Mouse (Mus musculus) heart, embryonic 11.5 days (tissue): ENCODE measurements at regions not wholly inside any gene's neighbourhood (a gene's known extent, or its start where the extent isn't known, plus 50 kb on each side); places are given as distances from the start of the nearest gene placed in this dataset.

ENCODE experiments used
- ATAC-seq: fragments of 200-750 bp; cut with Nextera tagmentation; replicated peaks from 2 replicates; pipeline ENCODE4 v1.8.0; 2017; ENCODE audit warnings: moderate library complexity; ENCODE audit not compliant: insufficient number of reproducible peaks, low FRiP score, low TSS enrichment
- H3K27ac ChIP-seq: fragments of 300-500 bp; sonication (generic); 2 replicates; pipeline ENCODE4 v1.5.1; 2014; ENCODE audit warnings: mild to moderate bottlenecking, low read depth, low read length
- H3K27me3 ChIP-seq: fragments of 300-500 bp; sonication (generic); 2 replicates; pipeline ENCODE4 v1.6.1; 2014; ENCODE audit warnings: mild to moderate bottlenecking, low read length, mixed read lengths; ENCODE audit not compliant: control insufficient read depth, insufficient read depth
- H3K36me3 ChIP-seq: fragments of 300-500 bp; sonication (generic); 2 replicates; pipeline ENCODE4 v1.6.1; 2014; ENCODE audit warnings: mild to moderate bottlenecking, low read length, moderate library complexity, mixed read lengths; ENCODE audit not compliant: control insufficient read depth, insufficient read depth
- H3K4me1 ChIP-seq: fragments of 300-500 bp; sonication (generic); 2 replicates; pipeline ENCODE4 v1.6.1; 2014; ENCODE audit warnings: low read length; ENCODE audit not compliant: control insufficient read depth, insufficient read depth
- H3K4me2 ChIP-seq: fragments of 300-500 bp; sonication (generic); 2 replicates; pipeline ENCODE4 v1.6.1; 2014; ENCODE audit warnings: mild to moderate bottlenecking, moderate library complexity
- H3K4me3 ChIP-seq: fragments of 300-500 bp; sonication (generic); 2 replicates; pipeline ENCODE4 v1.5.1; 2014; ENCODE audit warnings: low read depth, low read length
- H3K9ac ChIP-seq: fragments of 300-500 bp; sonication (generic); 2 replicates; pipeline ENCODE4 v1.6.1; 2014; ENCODE audit warnings: mild to moderate bottlenecking, low read depth, low read length, moderate library complexity
- H3K9me3 ChIP-seq: fragments of 300-500 bp; sonication (generic); replicated peaks from 2 replicates; pipeline ENCODE4 v1.6.1; 2016; ENCODE audit warnings: low read length; ENCODE audit not compliant: control insufficient read depth
- WGBS: fragments of 180-500 bp; shearing (Covaris S2); extraction: QIAGEN DNeasy Blood & Tissue Kit; methylation state at CpG from one replicate; pipeline ENCODE4 v1.1.7; 2014; ENCODE audit not compliant: insufficient replicate concordance; 5-methylcytosine and 5-hydroxymethylcytosine counted together

DNA sequence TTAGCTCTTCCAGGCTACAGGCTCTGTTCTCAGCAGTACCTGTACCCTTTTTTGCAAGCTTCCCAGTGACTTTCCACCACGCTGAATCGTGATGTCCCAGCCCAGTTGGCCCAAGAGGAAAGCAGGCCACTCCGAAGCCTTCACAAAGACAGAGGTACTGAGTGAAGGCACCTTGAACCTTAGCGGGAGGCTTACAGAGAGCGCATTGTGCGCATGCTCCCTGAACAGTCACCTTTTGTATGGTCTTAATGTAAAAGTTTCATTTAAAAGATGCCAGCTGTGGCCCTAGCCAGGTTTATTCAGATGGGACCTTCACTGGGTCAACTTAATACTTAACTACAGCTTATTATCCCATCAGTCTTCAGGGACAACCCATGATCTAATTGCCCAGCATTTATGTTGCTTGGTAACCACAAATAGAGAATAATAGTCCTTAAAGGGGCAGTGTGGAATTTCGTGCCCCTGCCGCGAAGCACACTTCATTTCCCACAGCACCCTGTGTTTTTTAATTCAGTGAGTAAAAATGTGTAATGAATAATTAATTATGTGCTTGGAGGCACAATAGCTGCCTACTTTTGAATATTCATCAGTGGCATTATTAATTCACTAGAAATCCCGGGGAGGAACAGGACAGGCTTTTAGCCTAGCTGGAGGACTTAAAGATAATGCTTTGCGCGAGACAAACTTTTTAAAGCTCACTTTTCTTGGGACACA lies 111.3 kb upstream of the Vrk1 start:
- no peak overlapping the region for H3K9ac ChIP-seq
- 88% methylated on average over 12 of the region's 12 CpGs for WGBS

DNA sequence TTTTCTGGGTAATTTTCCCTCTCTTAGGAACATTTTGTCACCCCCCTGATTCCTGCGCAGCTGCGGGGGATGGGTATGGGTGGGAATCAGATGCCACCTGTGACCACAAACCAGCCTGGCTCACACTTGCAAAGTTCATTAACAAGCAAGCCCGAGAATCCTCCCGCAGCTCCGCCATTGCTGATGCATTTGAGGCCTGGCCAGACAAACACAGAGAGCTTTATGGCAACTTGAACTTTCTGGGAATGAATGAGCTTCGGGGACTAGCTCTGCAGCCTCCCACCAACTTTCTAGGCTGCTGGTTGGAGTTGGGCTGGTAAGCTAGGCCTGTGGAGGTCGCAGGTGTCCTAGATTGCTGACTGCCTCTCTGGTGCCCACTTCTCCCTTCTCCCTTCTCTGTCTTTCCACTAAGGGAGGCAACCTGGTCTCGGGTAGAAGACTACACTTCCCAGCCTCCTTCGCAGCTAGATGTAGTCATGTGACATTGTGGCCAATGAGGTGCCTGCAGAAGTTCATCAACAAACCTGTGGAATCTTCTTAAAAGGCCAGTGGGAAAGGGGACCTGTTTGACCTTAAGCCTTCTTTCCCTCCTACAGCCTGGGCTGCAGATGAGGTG lies 110.6 kb upstream of the Vrk1 start:
- H3K9me3 ChIP-seq = peaks cover 7% of the 10 kb centered on the region
- H3K9ac ChIP-seq = no peak overlapping the region
- no peak overlapping the region for H3K27ac ChIP-seq
- no peaks in the 10 kb centered on the region for H3K4me1 ChIP-seq
- no peaks in the 10 kb centered on the region for H3K36me3 ChIP-seq
- ATAC-seq = no peak
- H3K4me3 ChIP-seq = no peak overlapping the region
- 66% methylated on average over 9 of the region's 9 CpGs for WGBS
- H3K27me3 ChIP-seq = no peaks in the 10 kb centered on the region
- H3K4me2 ChIP-seq = no peak overlapping the region

More for the DNA sequence above, 111.3 kb upstream of the Vrk1 start:
- Histone ChIP-seq H3K27ac (no peak overlapping the region), H3K4me2 (no peak overlapping the region), H3K4me3 (no peak overlapping the region), H3K36me3 (no peaks in the 10 kb centered on the region), H3K9me3 (peaks cover 7% of the 10 kb centered on the region), H3K4me1 (no peaks in the 10 kb centered on the region), H3K27me3 (no peaks in the 10 kb centered on the region)
- no peak for ATAC-seq

DNA sequence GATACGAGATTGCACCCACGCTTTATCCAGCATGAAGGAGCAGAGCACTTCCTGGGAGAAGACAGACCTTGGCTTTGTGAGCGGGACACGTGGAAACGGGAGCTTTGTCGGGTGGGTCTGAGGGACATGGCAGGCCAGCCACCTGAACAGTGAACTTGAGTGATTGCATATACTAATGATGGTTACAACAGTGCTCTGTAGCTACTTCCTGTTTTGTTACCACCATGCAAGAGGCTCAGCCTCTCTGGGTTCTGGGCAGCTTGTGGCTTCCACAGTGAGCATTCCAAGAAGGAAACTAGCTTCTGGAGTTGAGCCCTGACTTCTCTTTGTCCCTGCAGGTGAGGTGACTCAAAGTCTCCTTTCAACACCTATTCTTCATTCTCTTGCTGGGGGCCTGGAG lies 109.5 kb upstream of the Vrk1 start:
- H3K36me3 ChIP-seq = no peaks in the 10 kb centered on the region

DNA sequence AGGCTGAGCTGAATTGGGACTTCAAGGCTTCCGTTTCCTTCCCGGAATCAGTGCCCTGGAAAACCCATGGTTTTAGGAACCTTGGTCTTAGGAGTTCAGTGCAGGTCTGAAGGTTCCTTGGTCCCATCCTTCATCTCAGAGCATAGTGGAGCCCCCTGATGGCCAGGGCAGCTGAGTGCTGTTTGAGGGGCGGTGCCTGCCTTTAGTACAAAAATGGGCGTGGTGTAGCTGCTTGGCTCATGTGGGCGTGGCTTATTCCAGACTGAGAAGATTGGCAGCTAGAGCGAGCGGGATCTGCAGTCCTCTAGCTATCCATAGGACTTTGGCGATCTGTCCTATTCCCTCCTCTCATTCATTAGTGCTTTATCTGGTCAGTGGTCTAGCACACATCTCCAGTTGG lies 107.0 kb upstream of the Vrk1 start:
- WGBS = 41% methylated on average over 8 of the region's 8 CpGs

More for the DNA sequence above, 109.5 kb upstream of the Vrk1 start:
- Histone ChIP-seq H3K27ac (no peak overlapping the region), H3K4me1 (no peaks in the 10 kb centered on the region), H3K9ac (no peak overlapping the region), H3K4me3 (no peak overlapping the region), H3K4me2 (no peak overlapping the region), H3K27me3 (no peaks in the 10 kb centered on the region), H3K9me3 (peaks cover 7% of the 10 kb centered on the region)
- ATAC-seq = no peak
- 93% methylated on average over 6 of the region's 6 CpGs for WGBS

DNA sequence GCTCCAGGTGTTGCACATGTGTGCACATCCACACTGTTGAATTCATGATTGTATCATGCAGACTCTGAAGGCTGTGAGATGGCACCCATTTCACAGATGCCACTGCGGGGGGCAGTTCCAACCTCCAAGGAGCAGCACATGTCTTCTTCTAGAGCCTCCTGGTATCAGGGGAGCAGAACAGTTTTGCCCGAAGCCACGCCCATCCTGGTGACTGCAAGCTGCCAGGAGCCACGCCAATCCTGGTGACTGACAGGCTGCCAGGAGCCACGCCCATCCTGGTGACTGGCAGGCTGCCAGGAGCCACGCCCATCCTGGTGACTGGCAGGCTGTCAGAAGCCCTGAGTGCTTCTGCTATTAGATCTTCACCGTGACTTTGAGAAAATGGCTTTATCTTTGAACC lies 103.4 kb upstream of the Vrk1 start:
- 0 out of 2 replicates have a peak, but pooled peaks cover 4% of the 10 kb centered on the region for H3K4me1 ChIP-seq
- 20% methylated on average over 7 of the region's 7 CpGs for WGBS
- no peaks in the 10 kb centered on the region for H3K36me3 ChIP-seq
- H3K4me3 ChIP-seq = no peak overlapping the region
- no peak overlapping the region for H3K9ac ChIP-seq
- no peak overlapping the region for H3K4me2 ChIP-seq
- H3K27me3 ChIP-seq = no peaks in the 10 kb centered on the region
- H3K27ac ChIP-seq = no peak overlapping the region
- H3K9me3 ChIP-seq = no peaks in the 10 kb centered on the region
- ATAC-seq = peak; percentile 45

More for the DNA sequence above, 107.0 kb upstream of the Vrk1 start:
- Histone ChIP-seq H3K27ac (no peak overlapping the region), H3K4me3 (no peak overlapping the region), H3K36me3 (no peaks in the 10 kb centered on the region), H3K9me3 (peaks cover 4% of the 10 kb centered on the region), H3K4me1 (0 out of 2 replicates have a peak, but pooled peaks cover 4% of the 10 kb centered on the region), H3K9ac (no peak overlapping the region), H3K27me3 (no peaks in the 10 kb centered on the region), H3K4me2 (no peak overlapping the region)
- no peak for ATAC-seq

DNA sequence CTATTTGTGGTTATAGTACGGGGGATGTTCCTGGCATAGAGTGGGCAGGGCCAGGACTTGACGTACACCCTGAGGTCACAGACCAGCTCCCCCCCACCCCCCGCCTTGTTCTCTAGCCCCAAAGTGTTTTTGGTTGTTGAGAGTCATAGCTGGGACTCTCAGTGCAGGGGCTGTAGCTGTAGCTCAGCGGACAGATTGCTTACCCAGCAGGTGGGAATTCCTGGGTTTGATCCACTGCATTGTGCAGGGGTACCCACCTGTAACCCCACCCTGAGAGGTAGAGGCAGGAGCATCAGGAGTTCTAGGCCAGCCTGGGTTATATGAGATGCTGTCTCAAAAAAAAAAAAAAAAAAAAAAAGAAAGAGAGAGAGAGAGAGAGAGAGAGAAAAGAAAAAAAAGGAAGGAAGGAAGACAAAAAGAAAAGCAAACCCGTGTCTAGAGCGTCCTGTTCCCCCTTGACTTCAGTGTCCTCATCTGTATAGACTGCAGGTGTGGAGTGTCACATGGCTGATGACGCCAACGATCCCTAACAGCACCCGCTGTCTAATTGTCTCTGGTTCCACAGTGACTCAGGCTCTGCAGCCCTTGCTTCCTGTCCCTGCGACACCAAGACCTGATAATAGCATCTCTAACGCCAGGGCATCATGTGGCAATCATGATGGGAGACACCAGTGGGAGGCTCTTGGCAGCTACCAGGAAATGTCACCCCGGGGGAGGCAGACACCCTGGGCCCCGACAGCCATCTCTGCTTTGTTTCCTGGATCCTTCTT lies 102.0 kb upstream of the Vrk1 start:
- H3K9me3 ChIP-seq = no peaks in the 10 kb centered on the region
- no peak overlapping the region for H3K4me3 ChIP-seq
- no peak overlapping the region for H3K9ac ChIP-seq
- H3K4me2 ChIP-seq = no peak overlapping the region
- no peaks in the 10 kb centered on the region for H3K27me3 ChIP-seq
- WGBS = 51% methylated on average over 13 of the region's 13 CpGs
- H3K4me1 ChIP-seq = 0 out of 2 replicates have a peak, but pooled peaks cover 4% of the 10 kb centered on the region
- no peak for ATAC-seq
- no peaks in the 10 kb centered on the region for H3K36me3 ChIP-seq
- no peak overlapping the region for H3K27ac ChIP-seq

DNA sequence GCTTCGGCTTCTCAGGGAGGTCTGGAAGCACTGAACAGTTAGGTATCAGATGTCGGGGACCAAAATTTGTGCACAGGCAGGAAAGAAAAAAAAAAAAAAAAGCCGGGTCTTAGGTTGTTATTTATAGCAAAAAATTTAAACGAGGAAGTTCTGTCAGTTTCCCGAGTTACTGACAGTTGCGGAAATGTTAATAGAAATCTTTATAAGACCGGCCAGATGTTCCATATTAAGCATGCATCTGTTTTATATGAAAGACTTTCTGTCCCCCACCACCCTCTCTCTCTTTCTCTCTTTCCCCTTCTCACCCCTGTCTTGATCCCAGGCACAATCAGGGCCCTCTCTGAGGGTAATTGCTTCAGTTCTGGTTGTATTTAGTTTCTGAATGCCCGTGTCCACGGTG lies 98.5 kb upstream of the Vrk1 start:
- Histone ChIP-seq H3K4me2 (no peak overlapping the region), H3K9ac (no peak overlapping the region), H3K36me3 (no peaks in the 10 kb centered on the region), H3K27me3 (no peaks in the 10 kb centered on the region), H3K4me3 (no peak overlapping the region), H3K27ac (no peak overlapping the region), H3K9me3 (no peaks in the 10 kb centered on the region), H3K4me1 (0 out of 2 replicates have a peak, but pooled peaks cover 4% of the 10 kb centered on the region)
- WGBS = 73% methylated on average over 9 of the region's 9 CpGs
- no peak for ATAC-seq

DNA sequence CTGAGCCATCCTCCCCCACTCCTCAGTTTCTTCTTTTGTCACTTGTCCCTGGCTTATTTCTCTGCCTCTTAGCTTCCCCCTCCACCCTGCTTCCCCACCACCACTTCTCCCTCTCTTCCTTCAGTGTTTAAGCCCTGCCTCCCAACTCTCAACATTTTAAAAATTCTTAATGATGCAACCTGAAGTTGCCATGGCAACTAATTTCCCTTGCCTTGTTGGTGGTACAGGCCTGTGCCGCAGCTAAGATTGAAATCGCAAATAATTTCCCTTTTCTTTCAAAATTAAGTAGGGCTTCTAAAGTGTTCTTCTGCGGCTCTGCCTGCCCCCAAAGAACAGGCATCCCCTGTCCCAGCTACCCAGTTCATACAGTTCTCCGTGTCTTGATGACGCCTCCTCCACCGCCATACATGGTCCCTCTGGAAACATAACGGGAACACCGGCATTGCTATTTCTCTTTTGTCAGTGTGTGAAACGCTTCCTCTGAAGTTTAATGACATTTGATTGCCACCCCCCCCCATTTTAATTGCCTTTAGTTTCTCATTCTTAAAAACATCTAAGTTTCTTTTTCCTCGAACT lies 92.6 kb upstream of the Vrk1 start:
- no peaks in the 10 kb centered on the region for H3K4me1 ChIP-seq
- H3K27me3 ChIP-seq = no peaks in the 10 kb centered on the region
- H3K9ac ChIP-seq = no peak overlapping the region
- H3K9me3 ChIP-seq = no peaks in the 10 kb centered on the region
- no peak overlapping the region for H3K4me2 ChIP-seq
- H3K36me3 ChIP-seq = no peaks in the 10 kb centered on the region
- no peak for ATAC-seq
- 87% methylated on average over 10 of the region's 10 CpGs for WGBS
- no peak overlapping the region for H3K27ac ChIP-seq
- H3K4me3 ChIP-seq = no peak overlapping the region
